Mouse (Mus musculus) layer of hippocampus, adult 9-11 months (tissue): Measurements from ENCODE around the gene Qrsl1.
A peak's percentile ranks its signal among the peaks of the same experiment; 100 is the strongest.

Experiments used
- DNase-seq: peaks from one replicate; pipeline ENCODE4 v3.0.0; 2022

Gene Qrsl1

GRCm38 (mm10) chr10:43856351-43856750 lies 45.2 kb downstream of the Qrsl1 start:
- DNase-seq, result peak; percentile 56

GRCm38 (mm10) chr10:43855916-43856315 lies 45.6 kb downstream of the Qrsl1 start:
- DNase-seq, result no peak

DNA sequence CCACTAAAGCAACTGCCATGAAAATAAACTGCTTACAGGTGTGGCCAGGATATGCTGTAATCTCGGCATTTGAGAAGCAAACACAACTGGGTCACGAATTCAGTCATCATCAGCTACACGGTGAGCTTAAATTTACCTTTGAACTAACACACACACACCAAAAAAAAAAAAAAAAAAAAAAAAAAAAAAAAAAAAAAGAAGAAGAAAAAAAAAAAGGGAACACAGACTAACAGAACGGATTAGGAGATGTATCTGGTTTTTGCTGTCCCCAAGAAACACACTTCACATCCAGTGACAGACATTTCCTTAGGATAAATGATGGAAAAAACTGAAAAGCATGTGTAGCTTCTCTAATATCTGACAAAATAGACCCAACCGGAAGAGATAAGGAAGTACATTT lies 49.6 kb downstream of the Qrsl1 start:
- DNase-seq, result no peak

DNA sequence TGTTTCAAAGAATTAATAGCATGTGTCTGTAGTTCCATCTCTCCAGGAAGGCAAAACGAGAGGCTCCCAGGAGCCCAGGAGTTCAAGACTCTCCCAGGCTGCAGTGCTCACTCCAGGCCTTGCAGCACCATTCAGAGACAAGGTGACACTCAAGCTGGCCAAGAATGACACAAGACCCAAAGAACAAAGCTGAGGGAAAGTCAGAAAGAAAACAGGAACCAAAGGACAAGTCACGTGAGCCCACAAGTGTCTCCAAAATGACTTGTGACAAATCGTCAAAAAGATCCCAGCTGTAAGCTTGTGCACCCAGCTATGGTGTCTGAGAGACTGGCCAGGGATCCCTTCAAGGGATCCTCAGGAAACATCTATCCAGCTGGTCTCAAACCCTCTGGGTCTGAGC lies 52.1 kb downstream of the Qrsl1 start:
- DNase-seq, result no peak

GRCm38 (mm10) chr10:43846141-43846622 lies 55.4 kb downstream of the Qrsl1 start:
- no peak for DNase-seq

GRCm38 (mm10) chr10:43845442-43845841 lies 56.1 kb downstream of the Qrsl1 start:
- no peak for DNase-seq

DNA sequence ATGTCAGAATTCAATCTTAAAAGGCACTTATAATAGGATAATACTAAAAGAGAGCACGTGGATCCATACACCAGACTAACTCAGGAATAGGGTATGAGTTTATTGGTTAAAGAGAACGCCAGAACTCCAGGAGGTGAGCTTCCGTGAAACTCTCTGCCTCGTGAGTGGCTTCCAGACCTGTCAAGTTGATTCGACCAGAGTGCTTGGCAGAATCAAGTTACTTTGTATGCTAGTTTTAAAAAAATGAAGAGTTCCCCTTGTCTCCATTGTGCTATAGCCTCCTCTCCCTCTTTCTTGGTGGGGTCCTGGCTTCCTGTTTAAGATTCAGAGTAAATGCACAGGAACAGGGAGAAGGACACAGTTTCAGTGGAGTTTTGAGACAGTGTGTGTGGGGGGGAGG lies 60.1 kb downstream of the Qrsl1 start:
- DNase-seq, result no peak

- no peak for DNase-seq
Measured at GRCm38 (mm10) chr10:43832868-43833267, 68.7 kb downstream of the Qrsl1 start.

DNA sequence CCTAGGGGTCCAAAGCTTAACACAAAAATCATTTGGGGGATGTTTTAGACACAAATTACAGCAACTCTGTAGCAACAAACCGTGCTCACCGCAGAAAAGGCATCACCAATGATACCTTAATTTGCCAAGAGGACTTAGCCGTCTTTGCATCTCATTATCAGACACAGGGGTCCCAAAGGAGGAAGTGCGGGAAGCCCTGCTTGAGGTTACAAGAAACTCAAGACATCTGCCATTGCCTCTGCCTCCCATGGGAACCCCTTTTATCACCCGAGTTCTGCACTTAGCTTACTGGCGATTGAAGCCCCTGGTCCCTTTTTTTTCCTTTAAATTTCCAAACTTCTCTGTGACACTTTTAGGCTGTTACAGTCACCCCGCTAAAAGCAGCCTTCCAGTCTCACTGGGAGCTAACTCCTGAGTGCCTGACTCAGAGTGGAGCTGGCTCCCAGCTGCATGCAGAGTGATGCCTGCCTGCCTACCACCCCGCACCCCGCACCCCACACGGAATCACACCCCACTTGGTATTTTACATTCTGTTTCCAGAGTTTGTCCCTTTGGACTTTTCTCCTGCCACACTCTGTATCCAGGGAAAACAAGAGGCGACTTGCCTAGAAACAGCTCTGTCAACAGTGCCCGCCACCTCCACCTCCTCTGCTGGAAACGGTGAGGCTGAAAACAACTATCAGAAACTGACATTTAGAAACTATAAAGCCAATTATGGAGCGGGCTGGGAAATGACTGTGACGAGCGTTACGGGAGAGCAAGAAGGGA lies 71.1 kb downstream of the Qrsl1 start:
- DNase-seq, result no peak

- no peak for DNase-seq
Measured at GRCm38 (mm10) chr10:43828686-43829015, 72.9 kb downstream of the Qrsl1 start.

DNA sequence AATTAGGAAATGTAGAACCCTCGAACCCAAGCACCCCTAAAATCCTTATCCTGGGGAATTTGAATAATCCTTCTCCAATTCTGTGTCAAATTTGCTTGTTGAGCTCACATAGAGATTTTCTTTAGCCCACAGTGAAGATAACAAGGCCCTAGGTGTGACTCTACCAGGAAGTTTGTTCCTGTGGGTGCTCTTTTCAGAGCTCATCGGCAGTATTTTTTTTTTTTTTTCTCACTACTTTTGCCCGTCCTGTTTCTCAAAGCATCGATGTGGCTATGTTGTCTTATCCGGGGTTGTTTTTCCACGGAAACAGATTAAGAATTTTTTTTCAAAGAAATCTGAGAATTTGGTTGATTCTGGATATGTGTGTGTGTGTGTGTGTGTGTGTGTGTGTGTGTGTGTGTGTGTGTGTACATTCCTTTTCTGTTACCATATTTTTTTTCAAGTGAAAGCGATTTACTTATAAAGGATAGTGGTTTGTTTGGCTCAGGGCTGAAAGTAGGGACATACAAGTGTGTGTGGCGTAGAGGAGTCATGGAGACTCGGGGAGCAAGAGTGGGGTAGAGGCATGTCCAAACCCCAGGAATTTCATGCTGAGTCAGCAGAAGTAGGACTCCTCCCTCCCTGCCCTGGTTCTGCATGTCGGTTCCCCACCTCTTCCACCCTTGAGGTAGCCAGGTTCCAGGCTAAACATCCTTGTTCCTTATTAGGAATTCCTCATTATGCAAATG lies 73.4 kb downstream of the Qrsl1 start:
- DNase-seq, result no peak

GRCm38 (mm10) chr10:43826773-43827621 lies 74.5 kb downstream of the Qrsl1 start:
- DNase-seq, result no peak

DNA sequence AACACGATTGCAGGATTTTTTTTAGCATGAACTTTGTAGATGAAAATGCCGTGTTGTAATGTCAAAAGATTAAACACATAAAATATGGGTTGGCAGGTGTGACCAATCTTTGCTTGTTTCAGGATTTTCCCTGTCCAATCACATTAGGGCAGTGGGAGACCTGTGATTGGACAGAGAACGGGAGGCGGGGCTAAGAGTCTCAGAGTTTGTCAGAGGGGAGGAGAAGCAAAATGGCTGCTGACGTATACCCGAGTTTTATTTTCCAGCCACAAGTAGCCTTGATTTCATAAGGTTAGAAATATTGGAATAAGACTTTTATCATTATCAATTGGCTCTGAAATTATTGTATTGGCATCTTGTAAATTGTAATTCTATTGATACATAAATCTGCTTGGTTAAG lies 75.8 kb downstream of the Qrsl1 start:
- DNase-seq, result no peak

GRCm38 (mm10) chr10:43824713-43825112 lies 76.8 kb downstream of the Qrsl1 start:
- no peak for DNase-seq
